Mouse (Mus musculus) hindbrain, embryonic 15.5 days (tissue): ENCODE measurements around the gene Tgif2. TPM values are rescaled to one million over a fixed set of nuclear protein-coding genes. Genes with fewer than 3 reads are reported as not detected.
"Not testable (repeated sequence)": the region's sequence is repeated elsewhere in the genome, so short reads cannot be mapped to it uniquely, and the experiment has no call there.

Source experiments
- ATAC-seq: fragments of 200-750 bp; cut with Nextera tagmentation; 2 replicates; pipeline ENCODE4 v1.8.0; 2017; ENCODE audit warnings: low read depth, moderate number of reproducible peaks, moderate TSS enrichment; ENCODE audit not compliant: low FRiP score
- H3K27ac ChIP-seq: fragments of 300-500 bp; sonication (generic); replicated peaks from 2 replicates; pipeline ENCODE4 v1.5.1; 2015; ENCODE audit warnings: mild to moderate bottlenecking, inconsistent platforms
- H3K27me3 ChIP-seq: fragments of 300-500 bp; sonication (generic); 2 replicates; pipeline ENCODE4 v1.6.1; 2015; ENCODE audit warnings: control low read depth, inconsistent platforms
- H3K36me3 ChIP-seq: fragments of 300-500 bp; sonication (generic); 2 replicates; pipeline ENCODE4 v1.6.1; 2015; ENCODE audit warnings: control low read depth, inconsistent platforms
- H3K4me1 ChIP-seq: fragments of 300-500 bp; sonication (generic); replicated peaks from 2 replicates; pipeline ENCODE4 v1.6.1; 2015; ENCODE audit warnings: control low read depth, inconsistent platforms
- H3K4me2 ChIP-seq: fragments of 300-500 bp; sonication (generic); 2 replicates; pipeline ENCODE4 v1.6.1; 2015; ENCODE audit warnings: moderate library complexity, mild to moderate bottlenecking, inconsistent platforms
- H3K4me3 ChIP-seq: fragments of 300-500 bp; sonication (generic); 2 replicates; pipeline ENCODE4 v1.5.1; 2015; ENCODE audit warnings: mild to moderate bottlenecking, inconsistent platforms
- H3K9ac ChIP-seq: fragments of 300-500 bp; sonication (generic); 2 replicates; pipeline ENCODE4 v1.6.1; 2015; ENCODE audit warnings: inconsistent platforms
- H3K9me3 ChIP-seq: fragments of 300-500 bp; sonication (generic); 2 replicates; pipeline ENCODE4 v1.6.1; 2016; ENCODE audit warnings: control low read depth, inconsistent platforms
- WGBS: fragments of 180-500 bp; shearing (Covaris S2); methylation state at CpG from one replicate; pipeline ENCODE4 v1.1.7; 2015; 5-methylcytosine and 5-hydroxymethylcytosine counted together
- polyA plus RNA-seq: library from polyadenylated mRNA; unstranded; fragments of >200 nt; fragmentation: Nextera tagmentation; extraction: Ambion mirVana; gene quantifications from 2 replicates; pipeline ENCODE4 v1.2.1, GENCODE M21; 2015

The Tgif2 gene
- 21.3 and 22.6 TPM in 2 replicates for polyA plus RNA-seq

DNA sequence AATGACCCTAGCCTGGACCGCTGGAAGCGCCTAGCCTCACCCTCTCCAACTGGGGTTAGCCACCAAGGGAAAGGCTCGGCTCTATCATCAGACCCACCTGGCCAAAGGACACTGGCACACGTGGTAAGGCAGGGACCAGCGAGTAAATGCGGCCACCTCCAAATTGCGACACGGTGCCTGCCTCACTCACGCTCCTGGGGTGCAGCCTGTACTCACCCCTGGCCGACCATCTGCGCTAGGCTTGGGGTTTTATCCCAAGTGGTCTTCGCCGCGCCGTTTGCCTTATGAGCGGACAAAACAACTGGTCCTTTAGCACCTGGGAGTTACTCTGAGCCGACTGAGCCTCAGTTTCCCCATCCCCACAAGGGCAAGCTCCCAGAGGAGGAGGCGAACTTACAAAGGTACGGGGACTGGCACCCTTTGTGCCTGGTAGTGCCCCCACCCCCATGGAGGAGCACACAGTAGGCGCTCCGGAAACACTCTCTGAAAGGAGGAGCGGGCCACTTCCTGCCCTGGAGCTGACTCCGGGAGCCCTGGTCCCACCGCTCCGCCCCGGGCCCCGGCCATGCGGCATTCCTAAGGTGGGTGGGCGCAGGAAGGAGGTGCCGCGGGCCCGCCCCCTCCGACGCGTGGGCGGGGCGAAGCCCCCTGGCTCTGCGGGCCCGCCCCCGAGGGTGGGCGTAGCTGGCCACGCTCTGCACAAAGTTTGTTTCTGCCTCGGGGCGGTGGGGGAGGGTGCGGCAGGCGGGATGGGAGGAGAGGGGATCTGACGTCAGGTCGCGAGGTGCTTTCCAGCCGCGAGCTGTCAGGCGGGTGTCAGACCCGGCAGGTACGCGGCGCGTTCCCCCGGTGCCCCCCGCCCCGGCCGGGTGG, at the start of gene Tgif2:
TSS of gene Tgif2 (plus strand) at position 689 of the 873 bp plus-strand sequence.
- Histone ChIP-seq H3K27ac (peak within 1 kb of the TSS; percentile 82), H3K4me3 (peak within 1 kb of the TSS; percentile 66), H3K4me2 (peak within 1 kb of the TSS; percentile 98), H3K9ac (peak within 1 kb of the TSS; percentile 56), H3K9me3 (no peaks in the 10 kb centered on the region), H3K36me3 (no peaks in the 10 kb centered on the region), H3K4me1 (peaks cover 45% of the 10 kb centered on the region), H3K27me3 (peaks cover 15% of the 10 kb centered on the region)
- peak; percentile 74 for ATAC-seq
- 2% methylated on average over 52 of the region's 61 CpGs for WGBS

DNA sequence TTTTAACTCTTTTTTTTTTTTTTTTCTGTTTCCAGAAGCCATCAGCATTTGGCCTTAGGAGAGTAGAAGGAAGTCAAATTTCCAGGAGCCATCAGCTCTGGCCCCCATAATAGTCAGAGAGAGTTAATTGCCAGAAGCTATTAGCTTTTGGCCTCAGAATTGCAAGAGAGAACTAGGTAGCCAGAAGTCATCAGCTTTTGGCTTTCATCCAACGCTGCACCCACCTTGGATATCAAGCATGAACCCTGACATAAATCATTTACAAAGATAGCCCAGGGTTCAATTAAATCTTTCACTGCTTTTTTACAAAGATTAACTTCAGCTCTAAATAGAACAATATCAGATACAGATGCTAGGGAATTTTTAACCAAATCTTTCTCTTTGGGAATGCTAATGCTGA, 41.3 kb upstream of the Tgif2 start:
- Histone ChIP-seq H3K9ac (no peak overlapping the region), H3K36me3 (no peaks in the 10 kb centered on the region), H3K9me3 (no peaks in the 10 kb centered on the region), H3K27me3 (no peaks in the 10 kb centered on the region), H3K27ac (no peak overlapping the region), H3K4me2 (no peak overlapping the region), H3K4me1 (no peaks in the 10 kb centered on the region), H3K4me3 (no peak overlapping the region)
- WGBS = 82% methylated on average over 1 of the region's 1 CpGs
- ATAC-seq = no peak

DNA sequence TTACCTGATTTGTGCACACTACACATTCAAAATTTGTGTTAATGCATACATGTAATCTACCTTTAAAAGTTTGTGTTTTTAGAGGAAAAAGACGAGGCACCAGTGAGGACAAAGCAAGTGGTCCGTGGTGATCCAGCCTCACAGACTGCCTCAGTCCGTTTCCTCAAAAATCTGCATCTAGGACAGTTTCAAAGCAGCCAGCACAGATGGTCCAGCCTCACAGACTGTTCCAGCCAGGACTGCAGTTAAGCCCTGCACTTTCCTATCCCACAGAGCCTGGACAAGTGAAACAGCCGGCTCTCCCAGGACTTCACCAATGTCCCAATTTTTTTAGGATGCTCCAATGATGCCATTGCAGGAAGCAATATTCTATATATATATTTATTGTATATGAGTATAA, 38.8 kb upstream of the Tgif2 start:
- Histone ChIP-seq H3K9ac (no peak overlapping the region), H3K27ac (no peak overlapping the region), H3K36me3 (no peaks in the 10 kb centered on the region), H3K4me1 (no peaks in the 10 kb centered on the region), H3K4me3 (no peak overlapping the region), H3K9me3 (no peaks in the 10 kb centered on the region), H3K4me2 (no peak overlapping the region), H3K27me3 (no peaks in the 10 kb centered on the region)
- WGBS = 77% methylated on average over 4 of the region's 4 CpGs
- no peak for ATAC-seq

DNA sequence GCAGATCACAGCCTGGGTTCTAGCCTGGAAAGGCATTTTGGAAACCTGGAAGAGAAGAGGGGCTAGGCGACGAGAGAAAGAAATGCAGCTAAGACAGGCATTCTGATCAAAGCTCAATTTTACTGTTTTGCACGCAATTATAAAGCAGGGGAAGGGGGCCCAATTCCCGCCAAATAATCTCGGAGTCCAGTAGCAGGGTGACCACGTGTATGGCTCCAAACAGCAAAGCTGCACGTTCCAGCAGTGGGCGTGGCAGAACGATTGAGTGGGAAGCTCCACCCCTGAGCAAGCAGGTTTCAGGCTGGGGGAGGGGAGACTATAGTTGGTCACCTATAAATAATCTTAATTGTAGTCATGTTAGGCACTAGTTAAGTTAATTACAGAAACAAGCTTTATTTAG, 37.7 kb upstream of the Tgif2 start:
- H3K36me3 ChIP-seq, H3K9ac ChIP-seq, H3K4me1 ChIP-seq, H3K9me3 ChIP-seq, H3K27ac ChIP-seq, H3K27me3 ChIP-seq, ATAC-seq, H3K4me3 ChIP-seq, H3K4me2 ChIP-seq: not testable (repeated sequence)
- 58% methylated on average over 9 of the region's 9 CpGs for WGBS

DNA sequence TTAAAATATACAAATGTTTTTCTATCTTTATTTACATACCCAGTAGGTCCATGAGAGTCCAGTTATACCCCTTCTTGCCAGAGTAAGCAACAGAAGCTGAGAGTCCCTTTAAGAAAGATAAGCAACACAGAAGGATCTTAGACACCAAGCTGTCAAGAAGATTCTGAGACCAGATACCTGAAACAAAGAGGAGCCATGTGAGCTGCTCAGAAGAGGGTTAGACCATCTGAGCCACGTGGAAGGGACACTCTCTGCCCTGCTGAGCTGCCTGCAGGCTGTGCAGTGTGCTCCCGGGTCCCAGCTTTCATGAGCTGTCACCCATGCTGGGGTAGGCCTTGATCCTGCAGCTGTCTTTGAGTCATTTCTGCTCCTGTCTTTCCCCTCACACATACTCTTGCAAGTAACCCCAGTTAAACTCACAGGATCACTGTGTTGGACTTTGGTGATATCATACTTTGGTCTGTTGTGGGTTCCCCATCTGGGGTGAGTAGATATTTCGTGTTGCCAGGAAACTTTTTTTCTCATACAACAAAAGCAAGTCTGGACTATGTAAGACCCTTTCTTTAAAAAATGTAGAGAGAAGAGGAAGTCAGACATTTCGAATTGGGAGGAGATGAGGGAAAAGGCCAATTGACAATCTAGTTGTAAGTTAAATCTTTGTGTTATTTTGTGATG, 36.0 kb upstream of the Tgif2 start:
- H3K9ac ChIP-seq = no peak overlapping the region
- WGBS = 72% methylated on average over 4 of the region's 4 CpGs
- no peaks in the 10 kb centered on the region for H3K36me3 ChIP-seq
- ATAC-seq = no peak
- H3K4me3 ChIP-seq = no peak overlapping the region
- no peaks in the 10 kb centered on the region for H3K27me3 ChIP-seq
- H3K9me3 ChIP-seq = no peaks in the 10 kb centered on the region
- no peak overlapping the region for H3K4me2 ChIP-seq
- no peak overlapping the region for H3K27ac ChIP-seq
- no peaks in the 10 kb centered on the region for H3K4me1 ChIP-seq

DNA sequence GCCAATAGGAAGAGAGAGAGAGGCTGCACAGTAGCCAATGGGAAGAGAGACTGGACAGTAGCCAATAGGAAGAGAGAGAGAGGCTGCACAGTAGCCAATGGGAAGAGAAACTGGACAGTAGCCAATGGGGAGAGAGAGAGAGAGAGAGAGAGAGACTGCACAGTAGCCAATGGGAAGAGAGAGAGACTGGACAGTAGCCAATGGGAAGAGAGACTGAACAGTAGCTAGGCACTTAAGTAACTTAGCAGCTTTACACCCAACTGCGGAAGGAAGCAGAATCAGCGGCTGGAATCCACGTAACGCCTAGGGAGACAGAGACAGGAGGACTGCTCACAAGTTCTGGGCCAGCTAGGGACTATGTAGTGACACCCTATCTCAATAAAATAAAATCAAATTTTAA, 35.2 kb upstream of the Tgif2 start:
- Histone ChIP-seq H3K4me3 (no peak overlapping the region), H3K4me1 (no peaks in the 10 kb centered on the region), H3K27me3 (no peaks in the 10 kb centered on the region), H3K27ac (no peak overlapping the region), H3K9ac (no peak overlapping the region), H3K36me3 (no peaks in the 10 kb centered on the region), H3K4me2 (no peak overlapping the region), H3K9me3 (no peaks in the 10 kb centered on the region)
- WGBS = 89% methylated on average over 4 of the region's 4 CpGs
- ATAC-seq = no peak

DNA sequence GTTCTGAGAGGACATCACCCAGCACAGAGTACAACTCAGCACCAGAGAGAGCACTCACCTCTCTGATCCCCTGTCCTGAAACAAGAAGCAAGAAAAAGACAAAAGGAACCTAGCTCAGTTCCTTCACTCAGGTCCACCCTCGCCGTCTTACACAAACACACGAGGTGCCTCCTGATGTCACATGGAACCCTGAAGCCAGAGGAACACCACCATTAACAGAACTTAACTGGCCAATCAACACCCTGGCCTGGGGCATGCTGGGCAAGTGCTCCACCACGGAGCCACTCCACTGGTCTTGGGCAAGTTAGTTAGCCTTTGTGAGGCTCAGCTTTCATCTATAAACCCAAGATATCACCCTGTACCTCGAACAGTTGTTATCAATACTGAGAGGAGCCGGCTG, 32.9 kb upstream of the Tgif2 start:
- no peak overlapping the region for H3K27ac ChIP-seq
- H3K9ac ChIP-seq = no peak overlapping the region
- no peak for ATAC-seq
- no peaks in the 10 kb centered on the region for H3K36me3 ChIP-seq
- no peaks in the 10 kb centered on the region for H3K27me3 ChIP-seq
- 75% methylated on average over 6 of the region's 6 CpGs for WGBS
- no peak overlapping the region for H3K4me2 ChIP-seq
- no peaks in the 10 kb centered on the region for H3K9me3 ChIP-seq
- H3K4me3 ChIP-seq = no peak overlapping the region
- H3K4me1 ChIP-seq = no peaks in the 10 kb centered on the region

DNA sequence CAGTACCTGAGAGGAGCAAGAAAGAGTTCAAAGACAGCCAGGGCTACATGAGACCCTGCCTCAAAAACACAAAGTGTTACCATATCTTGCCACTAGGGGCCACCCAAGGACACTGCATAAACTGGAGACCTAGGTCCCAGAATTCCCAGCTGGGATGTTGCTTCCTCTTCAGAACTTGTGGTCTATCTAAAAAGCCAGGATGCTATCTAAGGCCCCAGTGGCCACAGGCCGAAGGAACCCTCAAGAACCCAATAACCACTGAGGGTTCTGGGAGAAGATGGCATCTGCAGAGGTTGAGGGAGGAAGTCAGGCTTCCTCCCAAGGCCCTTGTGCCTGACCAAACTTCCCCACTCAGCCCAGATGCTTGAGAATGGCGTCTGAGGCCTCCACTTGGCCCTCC, 30.2 kb upstream of the Tgif2 start:
- no peaks in the 10 kb centered on the region for H3K36me3 ChIP-seq
- no peak overlapping the region for H3K9ac ChIP-seq
- no peak overlapping the region for H3K27ac ChIP-seq
- 68% methylated on average over 2 of the region's 2 CpGs for WGBS
- no peak for ATAC-seq
- no peaks in the 10 kb centered on the region for H3K9me3 ChIP-seq
- no peaks in the 10 kb centered on the region for H3K4me1 ChIP-seq
- no peaks in the 10 kb centered on the region for H3K27me3 ChIP-seq
- H3K4me2 ChIP-seq = no peak overlapping the region
- no peak overlapping the region for H3K4me3 ChIP-seq

DNA sequence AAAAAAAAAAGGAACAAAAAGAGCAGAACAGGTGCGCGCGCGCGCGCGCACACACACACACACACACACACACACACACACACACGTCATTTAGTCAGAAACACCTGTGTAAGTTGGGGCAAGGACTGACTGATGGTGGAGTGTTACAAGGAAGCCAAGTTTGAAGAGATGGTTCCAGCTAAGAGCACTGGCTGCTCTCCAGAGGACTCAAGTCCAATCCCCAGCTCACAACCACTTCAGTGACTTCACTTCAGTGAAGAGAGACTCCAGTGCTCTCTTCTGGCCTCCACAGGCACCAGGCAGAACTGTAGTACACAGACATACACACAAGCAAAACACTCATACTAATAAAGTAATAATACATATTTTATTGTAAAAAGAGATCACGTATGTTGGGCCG, 29.1 kb upstream of the Tgif2 start:
- WGBS = 97% methylated on average over 10 of the region's 10 CpGs
- no peak overlapping the region for H3K4me2 ChIP-seq

DNA sequence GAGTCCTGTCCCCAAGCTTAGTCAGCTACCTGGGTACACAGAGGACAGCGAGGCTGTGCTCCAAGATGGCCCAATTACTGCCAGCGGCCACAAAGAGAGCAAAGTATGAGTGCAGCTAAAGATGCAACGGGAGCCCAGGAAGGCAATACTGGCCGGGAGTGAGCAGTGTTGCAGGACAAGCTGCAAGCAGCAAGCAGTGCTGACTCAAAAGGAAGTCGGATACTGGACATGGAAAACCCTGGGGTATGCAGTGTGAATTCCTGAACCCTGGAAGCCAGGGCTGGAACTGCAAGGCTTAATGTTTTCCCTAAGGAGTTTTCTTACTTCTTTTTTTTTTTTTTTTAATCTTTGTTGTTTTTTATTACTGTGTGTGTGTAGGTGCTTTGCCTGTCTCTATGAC, 28.3 kb upstream of the Tgif2 start:
- 75% methylated on average over 5 of the region's 5 CpGs for WGBS
- Histone ChIP-seq H3K9ac (no peak overlapping the region), H3K9me3 (no peaks in the 10 kb centered on the region), H3K36me3 (no peaks in the 10 kb centered on the region), H3K4me1 (no peaks in the 10 kb centered on the region), H3K27ac (no peak overlapping the region), H3K4me2 (no peak overlapping the region), H3K27me3 (no peaks in the 10 kb centered on the region), H3K4me3 (no peak overlapping the region)
- ATAC-seq = no peak

More for the DNA sequence above, 29.1 kb upstream of the Tgif2 start:
- Histone ChIP-seq H3K36me3 (no peaks in the 10 kb centered on the region), H3K4me1 (no peaks in the 10 kb centered on the region), H3K27ac (no peak overlapping the region), H3K9me3 (no peaks in the 10 kb centered on the region), H3K27me3 (no peaks in the 10 kb centered on the region), H3K9ac (no peak overlapping the region), H3K4me3 (no peak overlapping the region)
- ATAC-seq = no peak

DNA sequence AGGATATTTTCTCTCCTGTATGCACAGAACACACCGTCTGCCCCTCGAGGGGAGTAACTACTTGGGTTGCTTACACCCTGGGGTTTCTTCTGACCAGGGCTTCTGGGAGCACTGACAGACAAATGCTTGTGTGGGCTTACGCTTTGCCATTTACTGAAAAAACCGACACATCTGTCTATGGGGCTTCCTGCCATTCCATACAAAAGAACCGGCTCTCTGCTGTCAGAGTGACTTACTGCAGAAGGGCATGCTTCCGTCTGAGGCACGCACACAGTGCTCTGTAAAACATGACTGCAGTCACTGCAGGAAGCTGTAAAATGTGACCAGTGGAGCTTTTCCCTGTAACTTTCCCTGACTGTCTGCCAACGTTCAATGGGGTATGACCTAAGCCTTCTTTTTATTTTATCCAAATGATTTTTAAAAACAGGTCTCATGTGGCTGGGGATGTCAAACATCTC, 25.4 kb upstream of the Tgif2 start:
- H3K4me3 ChIP-seq = no peak overlapping the region
- H3K4me2 ChIP-seq = no peak overlapping the region
- no peak overlapping the region for H3K27ac ChIP-seq
- H3K27me3 ChIP-seq = no peaks in the 10 kb centered on the region
- no peaks in the 10 kb centered on the region for H3K36me3 ChIP-seq
- H3K9ac ChIP-seq = no peak overlapping the region
- no peaks in the 10 kb centered on the region for H3K4me1 ChIP-seq
- H3K9me3 ChIP-seq = no peaks in the 10 kb centered on the region
- 2% methylated on average over 8 of the region's 8 CpGs for WGBS
- ATAC-seq = no peak

DNA sequence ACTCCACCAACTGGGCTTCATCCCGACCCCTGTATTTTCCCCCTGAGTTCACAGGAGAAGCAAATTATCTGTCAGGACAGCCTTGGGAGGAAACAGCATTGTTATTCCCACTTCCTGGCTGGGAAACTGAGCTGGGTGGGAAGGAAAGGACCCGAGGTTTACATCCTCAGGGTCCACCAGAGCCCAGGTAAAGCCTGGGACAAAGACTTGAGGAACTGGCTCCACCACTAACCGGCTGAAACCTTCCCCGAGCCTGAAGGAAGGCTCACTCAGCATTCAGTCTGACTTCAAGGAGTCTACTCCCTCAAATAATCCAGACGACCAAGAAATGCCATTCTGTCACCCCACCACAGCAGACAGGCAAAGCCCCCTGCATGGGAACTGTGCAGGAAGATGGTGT, 24.9 kb upstream of the Tgif2 start:
- Histone ChIP-seq H3K27me3 (no peaks in the 10 kb centered on the region), H3K9me3 (no peaks in the 10 kb centered on the region), H3K36me3 (no peaks in the 10 kb centered on the region), H3K9ac (no peak overlapping the region), H3K4me1 (no peaks in the 10 kb centered on the region), H3K4me2 (no peak overlapping the region), H3K4me3 (no peak overlapping the region), H3K27ac (no peak overlapping the region)
- no peak for ATAC-seq
- WGBS = 46% methylated on average over 5 of the region's 5 CpGs
